Mouse (Mus musculus) lung, adult 2 months (tissue): ENCODE measurements around the gene Gtf2ird1. TPM values are rescaled to one million over a fixed set of nuclear protein-coding genes. Genes with fewer than 3 reads are reported as not detected.
A peak's percentile ranks its signal among the peaks of the same experiment; 100 is the strongest.

Experiments
- DNase-seq: peaks from one replicate; pipeline ENCODE4 v3.0.0; 2022
- H3K4me1 ChIP-seq: fragments of 200-500 bp; 2 replicates; pipeline ENCODE4 v1.6.1; 2011; ENCODE audit warnings: low read length; ENCODE audit not compliant: control insufficient read depth, insufficient read depth
- H3K4me3 ChIP-seq: fragments of 200-500 bp; replicated peaks from 2 replicates; pipeline ENCODE3; 2011; ENCODE audit warnings: low read depth, mild to moderate bottlenecking, control low read depth, low read length; ENCODE audit errors: extremely low read depth
- CTCF ChIP-seq: fragments of 200-500 bp; IDR thresholded peaks from 2 replicates; pipeline ENCODE4 v1.5.1; 2011; ENCODE audit warnings: mild to moderate bottlenecking, low read length, control low read depth; ENCODE audit not compliant: insufficient read depth
- POLR2A ChIP-seq: fragments of 200-500 bp; IDR thresholded peaks from 2 replicates; pipeline ENCODE4 v1.6.1; 2011; ENCODE audit warnings: low read depth, mild to moderate bottlenecking, control low read depth, low read length, borderline replicate concordance; ENCODE audit errors: extremely low read depth
- WGBS: fragments of 180-500 bp; shearing (Covaris S2); methylation state at CpG from one replicate; pipeline ENCODE4 v1.1.7; 2018; 5-methylcytosine and 5-hydroxymethylcytosine counted together
- polyA plus RNA-seq: library from polyadenylated mRNA; depleted of rRNA; stranded (reverse); fragments of >200 nt; gene quantifications from 2 replicates; pipeline ENCODE4 v1.2.3, GENCODE M21; 2012

The Gtf2ird1 gene
- polyA plus RNA-seq, 1 experiment = 23.4 TPM

DNA sequence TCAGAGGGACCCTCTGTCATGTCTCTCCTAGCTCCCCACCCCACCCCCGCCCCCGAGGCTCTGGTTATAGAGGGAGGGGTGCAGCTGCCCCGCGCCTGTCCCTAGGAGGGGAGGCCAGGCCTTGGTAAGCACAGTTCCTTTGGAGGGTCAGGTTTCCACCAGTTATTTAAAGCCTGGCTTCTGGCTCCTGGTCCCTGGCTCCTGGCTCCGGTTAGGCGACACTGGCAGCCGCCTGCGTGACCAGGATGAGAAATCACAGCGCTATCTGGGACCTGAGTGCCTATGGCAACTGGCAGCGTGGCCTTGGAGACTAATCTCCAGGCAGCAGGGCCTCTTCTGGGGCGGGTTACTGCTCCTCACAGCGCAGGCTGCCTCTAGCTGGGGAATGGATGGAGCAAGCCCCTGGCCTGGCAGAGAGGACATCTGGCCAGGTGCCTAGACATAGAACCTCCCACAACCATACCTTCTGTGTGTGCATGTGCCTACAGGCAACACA, 20.6 kb downstream of the Gtf2ird1 start:
- no peak overlapping the region for H3K4me3 ChIP-seq
- TF ChIP-seq POLR2A (no peak), CTCF (no peak)
- DNase-seq = no peak
- H3K4me1 ChIP-seq = peaks cover 8% of the 10 kb centered on the region
- 64% methylated on average over 12 of the region's 12 CpGs for WGBS

GRCm38 (mm10) chr5:134433137-134433536, 23.4 kb downstream of the Gtf2ird1 start:
- TF ChIP-seq CTCF = no peak
- Histone ChIP-seq H3K4me3 (no peak overlapping the region), H3K4me1 (peaks cover 8% of the 10 kb centered on the region)
- WGBS = 62% methylated on average over 10 of the region's 10 CpGs
- DNase-seq = no peak

DNA sequence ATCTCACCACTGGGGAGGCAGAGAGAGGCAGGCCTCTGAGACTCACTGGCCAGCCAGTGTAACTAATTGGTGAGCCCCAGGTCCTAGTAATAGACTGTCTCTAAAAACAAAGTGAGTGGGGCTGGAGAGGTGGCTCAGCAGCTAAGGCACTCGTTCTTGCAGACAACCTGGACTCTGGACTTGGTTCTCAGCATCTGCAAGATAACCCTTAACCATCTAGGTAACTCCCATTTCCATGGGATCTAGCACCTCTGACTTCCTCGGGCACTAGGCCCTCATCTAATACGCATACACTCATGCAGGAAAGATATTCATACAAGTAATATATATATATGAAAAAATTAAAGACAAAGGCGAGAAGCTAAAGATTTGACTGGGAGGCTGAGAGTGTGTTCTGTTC, 26.4 kb downstream of the Gtf2ird1 start:
- DNase-seq = no peak
- Histone ChIP-seq H3K4me3 (no peak overlapping the region), H3K4me1 (no peaks in the 10 kb centered on the region)
- TF ChIP-seq CTCF (no peak), POLR2A (no peak)
- WGBS = 77% methylated on average over 4 of the region's 4 CpGs

- DNase-seq = no peak
- no peaks in the 10 kb centered on the region; the same call in 1 of the 2 replicates for H3K4me1 ChIP-seq
- 83% methylated on average over 9 of the region's 9 CpGs for WGBS
- no peak overlapping the region for H3K4me3 ChIP-seq
- no peak for TF ChIP-seq POLR2A
Measured at GRCm38 (mm10) chr5:134427664-134428063, 28.9 kb downstream of the Gtf2ird1 start.

GRCm38 (mm10) chr5:134425601-134426000, 30.9 kb downstream of the Gtf2ird1 start:
- TF ChIP-seq CTCF (no peak), POLR2A (no peak)
- DNase-seq = no peak
- no peak overlapping the region for H3K4me3 ChIP-seq
- WGBS = 90% methylated on average over 8 of the region's 8 CpGs
- no peaks in the 10 kb centered on the region; the same call in 1 of the 2 replicates for H3K4me1 ChIP-seq

DNA sequence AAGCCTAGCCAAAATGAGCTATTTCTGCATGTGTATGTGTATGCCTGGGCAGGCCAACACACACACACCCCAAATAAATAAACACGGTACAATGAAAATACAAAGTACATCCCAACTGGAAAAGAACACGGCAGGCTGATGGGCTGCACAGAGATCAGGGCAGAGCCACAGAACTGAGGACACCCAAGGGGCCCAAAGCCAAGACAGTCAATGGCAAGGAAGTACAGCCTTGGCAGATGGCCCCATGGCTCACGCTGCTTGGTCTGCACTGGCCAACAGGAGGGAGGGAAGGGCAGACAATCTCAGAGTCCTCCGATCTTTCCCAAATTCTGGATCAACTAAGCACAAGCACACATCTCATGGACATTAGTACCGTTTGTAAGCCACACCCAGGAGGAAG, 32.6 kb downstream of the Gtf2ird1 start:
- TF ChIP-seq POLR2A = no peak
- no peak for TF ChIP-seq CTCF
- DNase-seq = peak; percentile 25
- no peaks in the 10 kb centered on the region; the same call in 1 of the 2 replicates for H3K4me1 ChIP-seq
- H3K4me3 ChIP-seq = no peak overlapping the region
- WGBS = 38% methylated on average over 5 of the region's 5 CpGs

DNA sequence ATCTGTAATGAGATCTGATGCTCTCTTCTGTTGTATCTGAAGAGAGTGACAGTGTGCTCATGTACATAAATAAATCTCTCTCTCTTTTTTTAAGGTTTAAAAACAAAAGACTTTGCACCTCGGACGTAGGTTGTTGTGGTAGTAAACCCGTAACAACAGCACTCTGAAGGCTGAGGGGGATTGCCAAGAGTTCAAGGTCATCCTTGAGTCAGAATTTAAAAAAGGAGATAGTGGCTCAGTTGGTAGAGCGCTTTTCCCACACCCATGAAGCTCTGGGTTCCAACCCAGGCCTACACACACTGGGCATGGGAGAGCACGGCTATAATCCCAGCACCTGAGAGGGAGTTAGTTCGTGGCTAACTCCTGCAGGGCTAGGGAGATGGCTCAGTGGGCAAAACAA, 33.1 kb downstream of the Gtf2ird1 start:
- TF ChIP-seq POLR2A (no peak), CTCF (no peak)
- no peak for DNase-seq
- WGBS = 91% methylated on average over 6 of the region's 6 CpGs
- no peaks in the 10 kb centered on the region; the same call in 1 of the 2 replicates for H3K4me1 ChIP-seq
- no peak overlapping the region for H3K4me3 ChIP-seq

DNA sequence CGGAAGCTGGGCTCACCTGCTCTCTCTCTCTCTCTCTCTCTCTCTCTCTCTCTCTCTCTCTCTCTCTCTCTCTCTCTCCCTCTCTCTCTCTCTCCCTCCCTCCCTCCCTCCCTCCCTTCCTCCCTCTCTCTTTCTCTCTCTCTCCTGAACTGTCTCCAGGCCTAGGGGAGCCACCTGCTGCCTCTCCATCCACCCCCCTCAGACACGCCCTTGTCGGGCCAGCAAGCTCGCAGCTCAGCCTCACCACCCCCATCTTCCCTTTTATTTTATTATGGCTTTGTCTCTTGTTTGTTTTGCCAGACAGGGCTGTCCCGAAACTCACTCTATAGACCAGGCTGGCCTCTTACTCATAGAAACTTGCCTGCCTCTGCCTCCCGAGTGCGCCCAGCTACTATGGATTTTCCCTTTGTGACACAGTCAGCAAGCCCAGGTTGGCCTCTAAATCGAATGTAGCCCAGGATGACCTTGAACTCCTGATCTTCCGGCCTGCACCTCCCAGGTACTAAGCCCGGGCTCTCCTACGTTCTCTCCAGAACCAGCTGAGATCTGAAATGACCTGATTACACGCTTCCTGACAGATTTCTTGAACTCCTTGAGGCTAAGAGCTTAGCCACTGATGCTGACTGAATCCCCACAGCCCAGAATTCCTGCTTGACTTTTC, 34.1 kb downstream of the Gtf2ird1 start:
- no peaks in the 10 kb centered on the region; the same call in 1 of the 2 replicates for H3K4me1 ChIP-seq
- TF ChIP-seq CTCF (no peak), POLR2A (no peak)
- no peak for DNase-seq
- WGBS = 88% methylated on average over 12 of the region's 12 CpGs
- no peak overlapping the region for H3K4me3 ChIP-seq

GRCm38 (mm10) chr5:134421061-134421460, 35.5 kb downstream of the Gtf2ird1 start:
- H3K4me3 ChIP-seq = no peak overlapping the region
- H3K4me1 ChIP-seq = no peaks in the 10 kb centered on the region; the same call in 1 of the 2 replicates
- WGBS = 65% methylated on average over 9 of the region's 9 CpGs
- TF ChIP-seq CTCF (no peak), POLR2A (no peak)
- DNase-seq = no peak

DNA sequence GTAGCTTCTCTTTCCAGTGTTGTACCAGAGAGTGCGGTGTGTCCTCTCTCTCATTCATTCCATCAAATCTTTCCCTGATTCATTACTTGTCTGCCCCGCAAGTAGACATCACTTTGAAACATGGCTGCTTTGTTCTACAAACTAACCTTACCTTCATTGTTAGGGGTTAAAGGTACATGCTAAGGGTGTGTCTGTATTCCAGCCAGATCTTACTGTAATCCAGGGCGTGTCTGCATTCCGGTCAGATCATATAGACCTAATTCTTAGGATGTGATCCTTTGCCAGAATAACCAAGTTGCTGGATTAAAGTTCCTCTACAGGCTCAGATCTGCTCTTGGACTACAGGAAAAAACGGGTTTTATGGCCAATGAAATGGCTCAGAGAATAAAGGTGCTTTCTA, 36.8 kb downstream of the Gtf2ird1 start:
- TF ChIP-seq POLR2A (no peak), CTCF (no peak)
- 84% methylated on average over 5 of the region's 5 CpGs for WGBS
- DNase-seq = no peak
- H3K4me3 ChIP-seq = no peak overlapping the region
- no peaks in the 10 kb centered on the region; the same call in 1 of the 2 replicates for H3K4me1 ChIP-seq
